Mouse (Mus musculus) gastrocnemius, postnatal 25 days (tissue): ENCODE results near the gene Exosc1. TPM values are rescaled to one million over a fixed set of nuclear protein-coding genes. Genes with fewer than 3 reads are reported as not detected.
"Not testable (repeated sequence)": the region's sequence is repeated elsewhere in the genome, so short reads cannot be mapped to it uniquely, and the experiment has no call there.

Source experiments
- DNase-seq: peaks from one replicate; pipeline ENCODE4 v3.0.0; 2022
- long read RNA-seq, 2 experiments: library from polyadenylated mRNA; stranded (forward); transcript quantifications; one replicate each; pipeline ENCODE4 v2.0.0; 2021
- total RNA-seq, 2 experiments: library from RNA; stranded (reverse); gene quantifications; 1 replicate in 1 of 2; 2 replicates in 1 of 2; pipeline ENCODE4 v1.2.3; 2021

The Exosc1 gene
- 10 to 100 TPM; 11.4 to 16.4 TPM for total RNA-seq
- long read RNA-seq, experiment 1, transcript Exosc1-201 (8 exons, 1,018 nt) = major isoform, 27 of 34 reads
- long read RNA-seq, experiment 1, partial matches to known transcripts = 2 of 34 reads
- long read RNA-seq, experiment 1, other reads (novel, unspliced or antisense) = 4 of 34 reads
- long read RNA-seq, experiment 2, transcript Exosc1-201 (8 exons, 1,018 nt) = major isoform, 27 of 31 reads
- long read RNA-seq, experiment 2, partial matches to known transcripts = 1 of 31 reads
- long read RNA-seq, experiment 2, other reads (novel, unspliced or antisense) = 3 of 31 reads

DNA sequence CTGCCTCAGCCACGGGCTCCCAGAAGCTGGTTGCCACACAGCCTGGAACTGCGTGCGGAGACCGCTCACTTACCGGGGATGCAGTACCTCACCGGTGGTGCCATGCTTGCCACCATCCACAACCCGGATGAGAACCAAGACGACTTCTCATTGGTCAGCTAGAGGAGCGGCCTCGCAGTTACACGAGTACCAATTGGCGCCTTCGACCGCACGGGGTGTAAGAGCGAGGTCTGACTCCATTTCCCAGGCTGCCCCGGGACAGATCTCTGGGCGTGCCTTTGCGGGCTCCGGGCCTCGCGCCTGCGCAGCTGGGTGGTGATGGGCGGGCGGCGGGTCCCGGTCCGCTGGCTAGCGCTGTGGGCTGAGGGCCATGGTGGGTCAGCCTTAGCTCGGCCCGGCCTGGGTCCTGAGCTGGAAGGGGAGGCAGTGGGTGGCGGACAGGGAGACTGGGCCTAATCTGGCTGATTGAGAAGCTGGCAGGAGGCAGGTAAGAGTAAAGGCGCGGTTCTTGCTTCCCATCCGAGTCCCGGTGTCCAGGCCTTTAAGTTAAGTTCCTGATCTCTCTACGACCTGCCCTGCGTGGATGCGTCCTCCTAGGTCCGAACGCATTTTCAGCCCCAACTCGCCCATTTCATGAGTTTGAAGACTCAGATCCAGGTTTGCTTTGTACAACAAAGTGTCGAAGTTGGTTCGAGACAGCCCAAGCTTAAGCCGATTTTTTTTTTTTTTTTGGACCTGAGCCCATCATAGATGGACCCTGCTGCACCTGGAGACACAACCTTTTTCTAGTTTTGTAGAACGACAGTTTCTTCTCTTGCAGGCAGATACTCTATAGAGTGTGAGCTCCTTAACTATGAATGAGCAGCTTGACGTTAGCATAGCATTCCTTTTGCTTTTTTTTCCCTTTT is at the start of gene Exosc1, which contains the start of gene Zdhhc16:
Exosc1 (minus strand) TSS at position 245 of the 908 bp plus-strand sequence.
Zdhhc16 (plus strand) TSS at position 302 of the 908 bp plus-strand sequence.
- peak; percentile 98 for DNase-seq

GRCm38 (mm10) chr19:41982791-41983150 is 49.5 kb upstream of the Exosc1 start:
- no peak for DNase-seq

DNA sequence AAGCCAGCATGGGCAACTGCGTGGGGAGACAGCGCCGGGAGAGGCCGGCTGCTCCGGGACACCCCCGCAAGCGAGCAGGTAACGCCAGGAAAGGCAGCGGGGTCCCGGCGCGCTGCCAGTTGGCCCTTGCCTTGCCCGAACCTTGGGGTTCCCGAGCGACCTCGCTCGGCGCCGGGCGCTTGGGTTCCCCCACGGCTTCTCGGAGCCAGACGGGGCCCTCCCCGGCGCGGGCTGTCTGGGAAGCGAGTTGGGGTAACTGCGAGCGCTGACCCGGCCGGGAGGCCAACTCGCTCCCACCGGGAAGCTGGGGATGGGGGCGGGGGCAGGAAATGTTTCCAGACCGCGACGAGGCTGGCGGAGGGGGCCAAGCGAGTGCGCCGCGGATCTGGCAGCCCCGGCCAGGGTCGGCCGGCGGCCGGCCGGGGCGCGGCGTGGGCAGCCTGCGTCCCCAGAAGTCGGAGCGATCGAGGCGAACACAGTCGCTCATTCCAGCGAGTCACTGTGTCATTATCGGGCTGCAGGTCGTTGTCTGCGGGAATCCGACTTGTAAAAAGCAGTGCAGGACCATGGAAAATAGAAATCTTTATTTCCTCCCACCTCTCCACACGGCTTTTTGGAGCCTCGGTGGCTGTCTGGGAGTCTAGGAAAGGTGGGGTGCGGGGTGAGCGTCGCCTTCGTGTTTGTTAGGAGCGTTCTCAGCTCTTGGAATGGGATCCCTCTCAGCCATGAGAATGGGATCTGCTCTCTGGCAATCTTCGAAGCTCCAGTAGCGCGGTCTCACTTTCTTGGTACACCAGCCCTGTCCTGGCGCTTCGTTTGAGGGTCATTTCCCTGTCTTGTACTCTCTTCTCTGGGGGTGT is 48.9 kb upstream of the Exosc1 start:
- peak; percentile 64 for DNase-seq

DNA sequence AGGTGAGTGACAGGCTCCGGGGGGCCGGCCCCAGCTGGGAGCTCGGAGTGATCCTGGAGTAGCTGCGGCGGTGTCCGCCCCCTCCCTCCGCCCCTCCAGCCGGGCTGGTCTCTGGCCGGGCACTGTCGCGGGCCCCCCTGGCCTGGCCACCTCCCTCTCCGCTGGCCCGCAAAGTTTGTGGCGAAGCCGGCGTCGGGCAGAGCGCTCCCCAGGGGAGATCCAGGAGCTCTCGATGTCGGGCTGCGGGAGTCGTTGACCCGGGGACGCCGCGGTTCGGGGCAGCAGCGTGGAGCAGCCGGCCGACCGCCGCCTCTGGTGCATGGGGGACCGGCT is 48.3 kb upstream of the Exosc1 start, which contains the start of gene Ubtd1:
Ubtd1 (plus strand) TSS at position 169 of the 333 bp plus-strand sequence.
- DNase-seq = no peak

- DNase-seq = peak; percentile 99
These were observed 47.8 kb upstream of the Exosc1 start, which contains the start of gene Mms19 for GRCm38 (mm10) chr19:41980819-41981594. Mms19 (minus strand) TSS chr19:41981157.

DNA sequence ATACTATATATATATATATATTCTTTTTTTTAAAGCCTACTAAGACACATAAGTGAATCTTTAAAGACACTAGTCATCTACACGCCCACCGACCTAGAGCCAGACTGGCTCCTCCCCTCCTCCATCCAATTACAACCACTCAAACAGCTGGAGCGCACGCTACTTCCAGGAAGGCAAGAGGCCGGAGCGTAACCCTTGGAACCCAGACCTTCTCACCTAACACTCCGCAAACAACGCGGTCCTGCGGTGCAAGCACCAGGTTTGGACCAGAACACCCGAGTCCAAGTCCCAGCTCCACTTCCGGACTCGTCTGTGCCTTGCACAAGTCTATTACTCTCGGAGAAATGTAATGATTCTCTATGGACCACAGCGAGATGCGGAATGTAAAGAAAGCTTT is 47.2 kb upstream of the Exosc1 start:
- peak; percentile 34 for DNase-seq

DNA sequence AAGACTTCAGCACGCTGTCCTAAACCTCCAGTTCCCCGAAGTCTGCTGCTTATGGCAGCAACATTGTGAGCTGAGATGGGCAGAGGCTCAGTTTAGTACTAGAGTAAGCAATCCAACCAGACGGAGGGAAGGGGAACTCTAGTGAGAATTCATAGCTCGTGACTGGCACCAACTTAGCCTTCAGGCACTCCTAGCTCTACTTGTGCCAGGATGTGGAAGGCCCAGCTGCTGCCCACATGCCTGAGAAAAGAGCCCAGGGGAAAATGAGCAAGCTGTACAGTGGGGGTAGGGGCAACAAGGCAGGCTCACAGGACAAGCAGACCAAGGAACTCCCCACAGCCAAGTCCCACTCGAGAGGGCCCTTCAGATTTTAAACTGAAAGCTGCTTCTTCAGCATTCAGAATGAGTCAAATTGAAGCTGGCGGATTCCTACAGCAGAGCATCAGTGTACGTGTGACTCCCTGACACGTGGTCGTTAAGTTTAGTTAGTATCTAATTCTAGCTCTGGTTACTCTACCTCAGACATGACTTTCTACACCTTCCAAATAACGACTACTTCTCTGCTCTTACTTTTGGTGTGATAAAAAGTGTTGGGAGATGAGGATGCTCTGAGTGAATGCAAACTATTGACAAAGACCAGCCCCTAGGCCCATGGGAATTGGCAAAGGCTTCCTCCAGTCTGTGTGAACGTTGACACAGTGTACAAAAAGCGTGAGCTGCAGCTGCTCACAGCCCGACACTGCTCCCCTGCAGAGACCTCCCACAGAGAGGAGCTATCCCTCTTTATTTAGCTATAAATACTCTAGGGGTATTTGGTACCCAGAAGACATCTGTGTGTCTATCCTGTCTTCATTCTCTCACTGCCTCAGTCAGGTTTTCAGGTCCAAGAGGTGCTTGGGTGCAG is 40.9 kb upstream of the Exosc1 start:
- no peak for DNase-seq

GRCm38 (mm10) chr19:41969618-41970017 is 36.4 kb upstream of the Exosc1 start:
- no peak for DNase-seq

DNA sequence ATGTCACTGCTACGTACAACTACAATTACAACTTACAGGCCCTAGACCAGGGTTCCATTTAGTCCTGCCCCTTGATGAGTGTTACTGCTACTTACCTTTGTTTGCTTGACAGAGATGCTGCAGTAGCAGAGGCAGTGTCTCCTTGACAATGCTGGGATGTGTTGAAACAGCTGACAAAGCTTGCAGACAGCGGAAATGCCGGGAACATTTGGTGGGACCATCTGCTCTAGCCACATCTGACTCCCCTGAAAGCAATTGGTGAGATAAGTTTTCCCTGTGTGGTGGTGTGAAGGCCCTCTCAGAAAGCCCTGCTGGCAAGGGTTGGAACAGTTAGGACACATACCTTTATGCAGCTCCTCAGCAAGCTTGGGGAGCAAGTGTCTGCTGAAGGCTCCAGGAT is 20.4 kb upstream of the Exosc1 start:
- DNase-seq = no peak

GRCm38 (mm10) chr19:41952287-41952686 is 19.1 kb upstream of the Exosc1 start:
- no peak for DNase-seq

GRCm38 (mm10) chr19:41943841-41944240 is 10.6 kb upstream of the Exosc1 start:
- DNase-seq = no peak

DNA sequence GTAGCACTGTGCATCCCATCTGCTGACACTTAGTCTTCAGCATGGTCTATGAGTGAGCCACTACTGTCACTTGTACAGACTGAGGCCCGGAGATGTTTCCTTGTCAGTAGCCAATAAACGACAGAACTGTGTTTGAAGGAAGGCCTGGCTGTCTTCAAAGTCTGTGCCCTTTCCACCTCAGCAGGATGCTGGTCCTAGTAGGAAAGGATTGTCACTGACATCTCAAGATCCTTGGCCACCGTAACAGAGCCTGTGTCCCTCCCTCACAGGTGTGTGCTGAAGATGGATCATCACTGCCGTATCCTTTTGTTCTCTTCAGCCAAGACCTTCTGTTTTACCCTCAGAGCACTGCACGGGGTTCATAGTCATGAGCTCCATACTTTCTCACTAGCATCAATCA is 5.3 kb upstream of the Exosc1 start:
- DNase-seq = no peak

DNA sequence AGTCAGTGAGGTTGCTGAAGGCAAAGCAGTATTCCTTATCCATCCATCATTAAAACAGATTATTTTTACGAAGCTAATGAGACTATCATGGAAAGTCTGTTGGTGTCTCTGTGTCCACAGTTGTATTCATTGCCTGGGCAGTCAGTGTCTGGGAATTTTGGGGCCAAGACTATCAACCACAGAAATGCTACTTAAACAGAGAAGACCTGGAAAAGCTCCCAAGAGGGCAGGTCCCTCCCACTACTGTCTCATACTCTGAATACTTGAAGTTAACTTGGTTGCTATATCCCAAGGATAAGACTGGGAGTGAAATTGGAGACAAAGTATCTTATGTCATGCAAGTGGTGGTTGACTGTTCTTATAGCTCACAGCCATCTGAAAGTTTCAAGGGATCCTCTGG is 2.7 kb upstream of the Exosc1 start:
- no peak for DNase-seq

GRCm38 (mm10) chr19:41934124-41934523 is 901 bp upstream of the Exosc1 start:
- no peak for DNase-seq

- DNase-seq = no peak
These were observed 537 bp downstream of the Exosc1 start for GRCm38 (mm10) chr19:41932686-41933085.

GRCm38 (mm10) chr19:41920412-41921067 is 12.7 kb downstream of the Exosc1 start:
- DNase-seq = no peak

DNA sequence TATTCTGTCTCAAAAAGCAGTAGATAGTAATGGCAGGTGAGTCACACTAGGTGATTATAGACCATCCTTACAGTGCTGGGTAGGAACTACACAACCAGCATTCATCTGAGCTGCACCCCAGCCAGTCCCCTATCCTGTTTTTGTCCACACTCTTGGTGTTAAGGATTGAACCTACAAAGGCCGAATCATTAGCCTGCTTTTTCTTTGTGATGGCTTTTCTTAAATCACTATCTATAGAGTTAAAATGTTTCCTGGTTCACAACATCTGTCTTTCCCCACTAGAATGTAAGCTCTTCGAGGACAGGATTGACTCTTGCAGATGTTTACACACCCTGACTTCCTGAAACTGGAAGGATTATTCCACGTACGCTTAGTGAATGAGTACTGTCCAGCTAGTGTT is 13.8 kb downstream of the Exosc1 start:
- DNase-seq = no peak

- DNase-seq = no peak
These were observed 16.4 kb downstream of the Exosc1 start for GRCm38 (mm10) chr19:41916853-41917252.

- no peak for DNase-seq
These were observed 17.9 kb downstream of the Exosc1 start for GRCm38 (mm10) chr19:41915294-41915693.

- DNase-seq = not testable (repeated sequence)
These were observed 18.7 kb downstream of the Exosc1 start for GRCm38 (mm10) chr19:41914592-41914882.
